Mouse (Mus musculus) thymus, postnatal 10 days (tissue): ENCODE results near the gene Card11.
A peak's percentile ranks its signal among the peaks of the same experiment; 100 is the strongest.

ENCODE experiments used
- DNase-seq, 2 experiments: peaks; one replicate each; pipeline ENCODE4 v3.0.0; 2021; ENCODE audit warnings: low spot score in 2 of 2

The Card11 gene

DNA sequence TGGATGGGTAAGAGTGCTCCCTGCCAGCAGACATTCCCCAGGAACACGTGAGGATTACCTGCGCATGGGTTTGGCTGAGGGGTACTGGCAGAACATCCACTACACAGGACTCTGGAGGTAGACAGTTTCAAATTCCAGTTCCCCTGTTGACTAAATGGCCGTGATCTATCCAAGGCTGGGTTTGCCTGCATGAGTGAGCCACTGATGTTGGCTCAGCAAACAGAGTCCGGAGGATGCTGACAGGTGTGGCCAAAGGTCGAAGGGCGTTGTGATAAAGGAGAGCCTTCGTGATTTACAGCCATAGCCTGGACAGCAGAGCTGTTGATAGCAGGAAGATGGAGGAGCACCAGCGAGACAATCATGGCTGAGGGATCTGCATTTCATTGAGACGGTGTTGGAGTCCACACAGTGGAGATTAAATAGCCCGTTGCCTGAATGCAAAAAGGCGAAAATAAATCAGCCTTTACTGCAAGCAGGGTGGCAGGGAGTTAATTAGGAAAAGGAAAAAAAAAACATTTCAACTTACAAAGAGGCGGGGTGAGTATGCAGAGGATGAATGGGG lies 147.9 kb downstream of the Card11 start:
- DNase-seq = no peak

GRCm38 (mm10) chr5:140847300-140847729 lies 153.1 kb downstream of the Card11 start:
- DNase-seq = peak in 1 of 2 experiments; percentile 34

DNA sequence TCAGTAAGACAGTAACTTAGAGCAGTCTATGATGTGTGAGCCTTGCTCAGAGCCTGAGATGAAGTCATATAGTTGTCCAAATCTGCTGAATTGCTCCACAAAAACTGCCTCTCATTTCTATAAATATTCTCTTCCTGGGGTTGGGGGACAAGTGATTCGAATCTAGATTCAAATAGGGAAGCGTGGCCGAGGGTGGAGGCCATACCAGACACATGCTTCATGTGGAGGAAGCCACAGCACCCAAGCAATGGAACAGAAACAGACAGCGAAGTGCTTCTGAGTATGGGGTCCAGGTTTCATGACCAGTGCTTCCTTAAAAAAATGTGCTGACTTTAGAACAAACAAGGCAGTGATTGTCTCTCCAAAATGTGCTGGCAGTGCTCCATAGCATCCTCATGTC lies 158.4 kb downstream of the Card11 start:
- no peak for DNase-seq

DNA sequence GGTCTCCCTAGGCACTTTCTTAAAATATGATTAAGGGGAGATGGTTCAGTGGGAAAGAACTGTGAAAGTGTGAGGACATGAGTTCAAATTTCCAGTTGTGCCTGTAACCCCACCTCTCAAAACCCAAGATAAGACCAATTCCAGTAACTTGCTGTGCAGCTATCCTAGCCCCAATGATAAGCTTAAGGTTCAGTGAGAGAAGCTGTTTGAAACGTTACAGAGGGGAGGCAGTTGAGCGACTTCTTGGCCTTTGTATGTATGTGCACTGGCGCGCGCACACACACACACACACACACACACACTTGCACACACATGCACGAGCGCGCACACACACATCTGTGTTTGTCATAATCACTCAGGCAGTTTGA lies 169.3 kb downstream of the Card11 start:
- no peak for DNase-seq

GRCm38 (mm10) chr5:140830314-140831063 lies 169.9 kb downstream of the Card11 start, which contains the start of gene Gna12:
Gene Gna12 (minus strand): TSS chr5:140830431.
- DNase-seq = peak; percentile 94 to 97

DNA sequence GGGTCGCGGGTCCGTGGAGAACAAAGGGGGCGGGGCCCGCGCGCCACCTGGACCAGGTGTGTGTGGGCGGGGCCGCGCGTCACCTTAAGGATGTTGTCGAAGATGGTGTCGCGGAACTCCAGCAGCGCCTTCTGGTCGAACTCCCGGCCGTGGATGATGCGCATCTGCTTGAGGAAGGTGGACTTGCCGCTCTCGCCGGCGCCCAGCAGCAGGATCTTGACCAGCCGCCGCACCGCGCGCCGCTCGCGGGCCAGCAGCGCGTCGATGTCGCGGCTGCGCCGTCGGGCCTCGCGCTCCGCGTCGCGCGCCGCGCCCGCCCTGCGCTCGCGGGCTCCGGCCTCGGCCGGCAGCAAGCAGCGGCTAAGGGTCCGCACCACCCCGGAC lies 170.5 kb downstream of the Card11 start:
- peak; percentile 46 to 50 for DNase-seq

DNA sequence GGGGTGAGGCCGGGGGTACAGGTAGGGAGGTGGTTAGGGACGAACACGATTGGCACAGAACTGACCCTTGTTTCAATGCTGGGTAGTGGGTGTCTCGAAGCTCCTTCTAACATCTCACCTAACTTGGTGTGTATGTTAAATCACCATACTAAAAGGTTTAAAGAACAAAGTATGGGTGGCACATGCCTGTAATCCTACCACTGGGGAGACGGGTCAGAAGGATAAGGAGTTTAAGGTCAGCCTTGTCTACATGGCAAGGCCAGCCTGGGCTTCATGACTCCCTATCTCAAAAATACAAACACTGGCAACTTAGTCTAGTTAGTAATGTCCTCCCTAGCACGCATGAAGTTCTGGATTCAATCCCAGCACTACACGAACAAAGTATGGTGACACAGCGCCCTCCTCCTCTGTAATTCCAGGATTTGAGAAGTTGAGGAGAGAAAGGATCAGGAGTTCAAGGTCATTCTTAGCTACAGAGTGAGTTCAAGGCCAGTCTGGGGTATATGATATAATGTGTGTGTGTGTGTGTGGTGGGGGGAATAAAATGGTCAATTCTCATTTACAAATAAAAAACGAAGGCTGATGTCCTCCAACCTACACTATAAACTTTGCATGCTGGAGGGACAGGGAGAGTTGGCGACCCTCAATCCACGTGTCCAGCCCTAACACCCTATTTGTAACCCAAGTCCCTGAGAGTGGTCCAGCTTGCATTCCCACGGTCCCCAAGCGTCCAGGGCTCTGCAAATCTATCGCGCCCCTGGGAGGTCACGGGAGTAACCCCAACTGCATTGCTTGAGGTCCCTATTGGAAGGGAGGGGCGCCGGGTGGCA lies 171.1 kb downstream of the Card11 start:
- DNase-seq = no peak

GRCm38 (mm10) chr5:140828363-140828762 lies 172.0 kb downstream of the Card11 start:
- no peak for DNase-seq

- DNase-seq = no peak
Observed at GRCm38 (mm10) chr5:140827896-140828295, 172.5 kb downstream of the Card11 start.

DNA sequence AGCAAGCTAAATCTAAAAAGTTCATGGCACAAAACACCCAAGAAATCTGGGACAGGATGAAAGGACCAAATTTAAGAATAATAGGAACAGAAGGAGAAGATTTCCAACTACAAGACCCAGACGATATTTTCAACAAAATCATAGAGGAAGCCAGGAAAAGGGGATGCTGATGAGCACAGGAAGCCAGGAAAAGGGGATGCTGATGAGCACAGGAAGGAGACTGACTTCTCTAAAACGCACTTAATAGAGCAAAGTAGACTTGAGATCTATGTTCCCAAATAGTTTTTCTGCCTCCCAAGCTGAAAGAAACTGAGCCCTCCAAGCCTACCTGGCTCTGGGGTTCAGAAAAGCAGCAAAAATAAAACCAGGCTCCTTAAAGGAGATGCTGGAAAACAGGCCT lies 173.0 kb downstream of the Card11 start:
- DNase-seq = no peak

GRCm38 (mm10) chr5:140826796-140827195 lies 173.6 kb downstream of the Card11 start:
- no peak for DNase-seq

DNA sequence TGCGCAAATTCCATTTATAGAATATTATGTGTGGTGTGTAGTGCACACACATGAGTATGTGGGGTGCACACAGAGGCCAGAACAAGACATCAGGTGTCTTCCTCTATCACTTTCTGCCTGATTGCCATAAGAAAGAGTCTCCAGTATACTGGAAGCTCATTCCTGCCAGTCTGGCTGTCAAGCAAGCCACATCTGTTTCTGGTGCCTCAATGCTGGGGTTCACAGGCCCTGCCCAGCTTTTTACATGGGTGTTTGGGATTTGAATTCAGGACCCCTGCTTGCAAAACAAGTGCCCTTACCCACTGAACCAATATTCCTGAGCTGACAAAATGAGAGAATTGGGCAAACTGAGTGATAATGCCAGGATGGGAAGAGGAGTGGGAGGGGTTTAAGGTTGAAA lies 174.3 kb downstream of the Card11 start:
- DNase-seq = no peak

DNA sequence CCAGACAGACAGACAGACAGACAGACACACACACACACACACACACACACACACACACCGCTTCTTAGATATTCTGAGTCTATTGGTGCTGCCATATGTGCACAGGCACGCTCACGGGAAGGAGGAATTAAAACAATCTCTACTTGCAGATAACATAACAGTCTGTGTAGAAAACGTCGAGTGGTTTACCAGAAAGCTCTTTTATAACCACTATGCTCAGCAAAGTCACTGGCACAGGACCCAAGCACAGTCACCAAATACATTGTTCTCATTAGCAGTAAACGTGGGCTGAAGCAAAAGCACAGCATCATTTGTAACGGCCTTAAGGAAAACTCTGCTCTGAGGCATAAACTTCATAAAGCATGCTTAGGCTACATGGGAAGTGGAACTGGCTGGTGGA lies 176.3 kb downstream of the Card11 start:
- no peak for DNase-seq

DNA sequence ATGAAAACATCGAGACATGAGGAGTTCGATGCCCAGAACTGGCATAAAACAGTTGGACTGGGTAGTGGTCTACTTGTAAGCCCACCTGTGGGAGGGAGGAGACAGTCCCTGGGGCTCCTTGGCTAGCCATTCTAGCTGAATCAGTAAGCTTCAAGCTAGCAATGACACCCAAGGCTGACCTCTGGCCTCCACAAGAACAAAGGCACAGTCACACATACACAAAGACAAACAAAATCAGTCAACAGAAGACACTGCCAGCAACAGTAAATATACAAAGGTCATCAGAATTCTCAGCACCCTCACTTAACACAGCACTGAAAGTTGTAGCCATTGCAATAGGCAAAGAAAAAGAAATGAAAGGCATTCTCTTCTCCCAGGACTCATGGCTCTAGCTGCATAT lies 177.0 kb downstream of the Card11 start:
- no peak for DNase-seq
